Mouse (Mus musculus) myocyte (in vitro differentiated cells): Measurements from ENCODE around the gene Ints14. TPM values are rescaled to one million over a fixed set of nuclear protein-coding genes. Genes with fewer than 3 reads are reported as not detected.

Experiments
- H3K27me3 ChIP-seq: one replicate; pipeline ENCODE4 v1.6.1; 2011; ENCODE audit not compliant: control insufficient read depth, insufficient read depth, insufficient read length
- H3K36me3 ChIP-seq: one replicate; pipeline ENCODE4 v1.6.1; 2011; ENCODE audit not compliant: control insufficient read depth, insufficient read depth
- H3K4me2 ChIP-seq: one replicate; pipeline ENCODE4 v1.6.1; 2011; ENCODE audit warnings: low read depth, control low read depth
- H3K4me3 ChIP-seq: one replicate; pipeline ENCODE4 v1.5.1; 2011; ENCODE audit warnings: mild to moderate bottlenecking, control low read depth, moderate library complexity
- H3K79me2 ChIP-seq: one replicate; pipeline ENCODE4 v1.6.1; 2011; ENCODE audit not compliant: control insufficient read depth, insufficient read depth
- H3ac ChIP-seq: one replicate; pipeline ENCODE4 v1.6.1; 2011; ENCODE audit not compliant: control insufficient read depth, insufficient read length
- CEBPB ChIP-seq: IDR thresholded peaks from 2 replicates; pipeline ENCODE4 v1.6.1; 2011; ENCODE audit warnings: mild to moderate bottlenecking, moderate library complexity; ENCODE audit not compliant: poor library complexity, insufficient read depth, severe bottlenecking
- E2F4 ChIP-seq: IDR thresholded peaks from one replicate; pipeline ENCODE4 v1.6.1; 2011; ENCODE audit warnings: mild to moderate bottlenecking, control low read depth, moderate library complexity; ENCODE audit not compliant: insufficient read depth
- MAX ChIP-seq: IDR thresholded peaks from one replicate; pipeline ENCODE4 v1.6.1; 2011; ENCODE audit warnings: low read depth, mild to moderate bottlenecking, control low read depth
- MYOD1 ChIP-seq, 3 experiments: IDR thresholded peaks; one replicate each; pipeline ENCODE4 v1.6.1; 2011; ENCODE audit warnings: control low read depth in 2 of 3, low read depth in 2 of 3, mild to moderate bottlenecking in 2 of 3, moderate library complexity in 1 of 3; ENCODE audit not compliant: insufficient read length in 2 of 3, control insufficient read depth in 1 of 3
- MYOG ChIP-seq, 3 experiments: IDR thresholded peaks; one replicate each; pipeline ENCODE4 v1.6.1; 2011; ENCODE audit warnings: control low read depth in 2 of 3, low read depth in 2 of 3, mild to moderate bottlenecking in 2 of 3; ENCODE audit not compliant: insufficient read length in 2 of 3, control insufficient read depth in 1 of 3, insufficient read depth in 1 of 3
- POLR2A ChIP-seq: IDR thresholded peaks from one replicate; pipeline ENCODE4 v1.6.1; 2011; ENCODE audit warnings: low read depth, mild to moderate bottlenecking, control low read depth, moderate library complexity; ENCODE audit not compliant: insufficient read length
- POLR2AphosphoS2 ChIP-seq: IDR thresholded peaks from one replicate; pipeline ENCODE4 v1.6.1; 2011; ENCODE audit warnings: low read depth, control low read depth; ENCODE audit not compliant: insufficient read length
- REST ChIP-seq: IDR thresholded peaks from one replicate; pipeline ENCODE4 v1.6.1; 2011; ENCODE audit warnings: mild to moderate bottlenecking, control low read depth, moderate library complexity; ENCODE audit not compliant: insufficient read depth, insufficient read length
- SRF ChIP-seq: IDR thresholded peaks from one replicate; pipeline ENCODE4 v1.6.1; 2011; ENCODE audit warnings: low read depth; ENCODE audit not compliant: control insufficient read depth, insufficient read length
- TCF12 ChIP-seq: IDR thresholded peaks from one replicate; pipeline ENCODE4 v1.6.1; 2011; ENCODE audit warnings: mild to moderate bottlenecking, control low read depth; ENCODE audit not compliant: poor library complexity, insufficient read depth, severe bottlenecking
- TCF3 ChIP-seq: IDR thresholded peaks from one replicate; pipeline ENCODE4 v1.6.1; 2011; ENCODE audit warnings: low read depth, control low read depth; ENCODE audit not compliant: insufficient read length
- USF1 ChIP-seq: IDR thresholded peaks from one replicate; pipeline ENCODE4 v1.6.1; 2011; ENCODE audit warnings: low read depth, mild to moderate bottlenecking, control low read depth, moderate library complexity
- polyA plus RNA-seq: library from polyadenylated mRNA; unstranded; fragments of >200 nt; fragmentation: generic; extraction: Trizol; gene quantifications from one replicate; pipeline ENCODE4 v1.2.1, GENCODE M21; 2012; ENCODE audit warnings: missing spikeins

Ints14 gene
- polyA plus RNA-seq, 1 experiment: 19.4 TPM

- Histone ChIP-seq H3K36me3 (no peaks in the 10 kb centered on the region), H3K79me2 (no peaks in the 10 kb centered on the region), H3ac (no peak overlapping the region), H3K4me2 (no peak overlapping the region), H3K27me3 (peaks cover 39% of the 10 kb centered on the region), H3K4me3 (no peak overlapping the region)
- TF ChIP-seq MYOD1 (IDR thresholded peaks at IDR 0.05; ENCODE audit: control insufficient read depth in 1 of 3, insufficient read length in 2 of 3, low read depth in 2 of 3): no peak
- no peak for TF ChIP-seq TCF12
- TF ChIP-seq SRF: no peak
- TF ChIP-seq MYOG (IDR thresholded peaks at IDR 0.05; ENCODE audit: control insufficient read depth in 1 of 3, insufficient read depth in 1 of 3, insufficient read length in 2 of 3, low read depth in 2 of 3): no peak
- TF ChIP-seq POLR2A: no peak
- no peak for TF ChIP-seq USF1
- no peak for TF ChIP-seq REST
- TF ChIP-seq TCF3: no peak
- TF ChIP-seq POLR2AphosphoS2: no peak
- TF ChIP-seq MAX: no peak
Measured at GRCm38 (mm10) chr9:64939790-64940189, 20.9 kb upstream of the Ints14 start.

DNA sequence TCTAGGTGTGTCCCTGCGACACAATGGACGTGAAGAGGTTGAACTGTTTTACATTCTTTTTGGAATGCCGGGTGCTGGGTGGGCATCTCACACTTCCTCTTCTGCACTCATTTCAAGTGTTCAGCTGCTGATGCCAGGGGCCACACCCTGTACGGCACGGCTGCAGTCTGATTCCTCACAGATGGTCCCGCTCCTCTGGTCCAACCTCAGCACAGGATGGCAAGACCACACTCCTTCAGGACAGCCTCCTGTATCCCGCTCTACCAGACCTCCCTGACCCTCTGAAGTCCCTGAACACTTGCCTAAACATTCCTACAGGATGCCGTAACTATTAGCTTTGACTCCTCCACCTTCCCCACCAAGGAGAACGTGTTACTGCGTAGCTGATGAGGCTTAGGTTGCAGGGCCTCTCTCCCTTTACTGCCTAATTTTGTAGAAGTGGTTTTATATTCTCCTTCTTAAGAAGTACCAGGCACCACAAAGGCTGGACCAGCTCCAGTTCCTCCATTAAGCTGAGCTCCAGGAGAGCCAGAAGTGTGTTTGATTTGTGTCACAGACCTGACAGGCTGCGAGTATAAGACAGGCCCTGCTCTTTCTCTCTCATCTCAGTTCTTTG, 19.9 kb upstream of the Ints14 start:
- Histone ChIP-seq H3K36me3 (no peaks in the 10 kb centered on the region), H3K27me3 (peaks cover 47% of the 10 kb centered on the region), H3K79me2 (no peaks in the 10 kb centered on the region), H3K4me3 (no peak overlapping the region), H3K4me2 (no peak overlapping the region), H3ac (no peak overlapping the region)
- no peak for TF ChIP-seq TCF3
- no peak for TF ChIP-seq POLR2AphosphoS2
- TF ChIP-seq MYOD1 (IDR thresholded peaks at IDR 0.05; ENCODE audit: control insufficient read depth in 1 of 3, insufficient read length in 2 of 3, low read depth in 2 of 3): no peak

DNA sequence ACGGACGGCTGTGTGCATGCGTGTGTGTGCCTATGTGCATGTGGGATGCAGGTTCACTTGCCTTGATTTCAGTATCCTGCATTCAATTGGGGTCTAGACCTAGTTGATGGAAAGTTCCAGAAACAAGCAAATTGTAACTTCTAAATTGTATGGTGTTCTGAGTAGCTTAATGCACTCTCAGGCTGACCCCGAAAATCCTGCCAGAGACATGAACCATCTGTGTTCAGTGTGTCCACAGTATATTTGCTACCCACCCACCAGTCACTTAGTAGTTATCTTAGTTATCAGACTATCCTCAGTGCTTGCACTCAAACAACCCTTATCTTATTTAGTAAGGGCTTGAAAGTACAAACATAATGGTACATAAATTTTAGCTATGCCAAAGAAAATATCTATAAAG, 19.1 kb upstream of the Ints14 start:
- Histone ChIP-seq H3K4me2 (no peak overlapping the region), H3K79me2 (no peaks in the 10 kb centered on the region), H3ac (no peak overlapping the region), H3K4me3 (no peak overlapping the region), H3K27me3 (peaks cover 53% of the 10 kb centered on the region), H3K36me3 (no peaks in the 10 kb centered on the region)
- no peak for TF ChIP-seq MYOG (IDR thresholded peaks at IDR 0.05; ENCODE audit: control insufficient read depth in 1 of 3, insufficient read depth in 1 of 3, insufficient read length in 2 of 3, low read depth in 2 of 3)
- TF ChIP-seq REST: no peak
- no peak for TF ChIP-seq TCF12
- no peak for TF ChIP-seq SRF
- TF ChIP-seq E2F4: no peak
- TF ChIP-seq USF1: no peak
- no peak for TF ChIP-seq POLR2AphosphoS2
- TF ChIP-seq MYOD1 (IDR thresholded peaks at IDR 0.05; ENCODE audit: control insufficient read depth in 1 of 3, insufficient read length in 2 of 3, low read depth in 2 of 3): no peak
- no peak for TF ChIP-seq MAX
- no peak for TF ChIP-seq CEBPB
- TF ChIP-seq TCF3: no peak
- TF ChIP-seq POLR2A: no peak

GRCm38 (mm10) chr9:64943997-64944396, 16.7 kb upstream of the Ints14 start:
- H3K4me2 ChIP-seq: no peak overlapping the region

GRCm38 (mm10) chr9:64947483-64948095, 13.1 kb upstream of the Ints14 start:
- Histone ChIP-seq H3K36me3 (no peaks in the 10 kb centered on the region), H3K79me2 (no peaks in the 10 kb centered on the region), H3K4me3 (no peak overlapping the region), H3K4me2 (no peak overlapping the region), H3ac (no peak overlapping the region), H3K27me3 (peaks cover 94% of the 10 kb centered on the region)
- no peak for TF ChIP-seq REST
- no peak for TF ChIP-seq MYOD1 (IDR thresholded peaks at IDR 0.05; ENCODE audit: control insufficient read depth in 1 of 3, insufficient read length in 2 of 3, low read depth in 2 of 3)
- TF ChIP-seq SRF: no peak
- TF ChIP-seq USF1: no peak
- no peak for TF ChIP-seq TCF3
- no peak for TF ChIP-seq MAX
- no peak for TF ChIP-seq POLR2AphosphoS2
- no peak for TF ChIP-seq POLR2A
- TF ChIP-seq E2F4: no peak
- TF ChIP-seq CEBPB: no peak
- no peak for TF ChIP-seq TCF12
- TF ChIP-seq MYOG (IDR thresholded peaks at IDR 0.05; ENCODE audit: control insufficient read depth in 1 of 3, insufficient read depth in 1 of 3, insufficient read length in 2 of 3, low read depth in 2 of 3): no peak

More at GRCm38 (mm10) chr9:64943997-64944396, 16.7 kb upstream of the Ints14 start:
- Histone ChIP-seq H3K79me2 (no peaks in the 10 kb centered on the region), H3ac (no peak overlapping the region), H3K36me3 (no peaks in the 10 kb centered on the region), H3K27me3 (peaks cover 76% of the 10 kb centered on the region), H3K4me3 (no peak overlapping the region)
- no peak for TF ChIP-seq MYOD1 (IDR thresholded peaks at IDR 0.05; ENCODE audit: control insufficient read depth in 1 of 3, insufficient read length in 2 of 3, low read depth in 2 of 3)
